Mouse (Mus musculus) lung, adult 2 months (tissue): ENCODE measurements around the gene Gm20388.

Experiments
- CTCF ChIP-seq: fragments of 200-500 bp; IDR thresholded peaks from 2 replicates; pipeline ENCODE4 v1.5.1; 2011; ENCODE audit warnings: mild to moderate bottlenecking, low read length, control low read depth; ENCODE audit not compliant: insufficient read depth
- POLR2A ChIP-seq: fragments of 200-500 bp; IDR thresholded peaks from 2 replicates; pipeline ENCODE4 v1.6.1; 2011; ENCODE audit warnings: low read depth, mild to moderate bottlenecking, control low read depth, low read length, borderline replicate concordance; ENCODE audit errors: extremely low read depth

GRCm38 (mm10) chr8:119964859-119965258, 54.2 kb downstream of the Gm20388 start:
- TF ChIP-seq CTCF (no peak), POLR2A (no peak)
